Mouse (Mus musculus): ENCODE results near the gene Bbs1.
A peak's percentile ranks its signal among the peaks of the same experiment; 100 is the strongest.
"Not testable (repeated sequence)": the region's sequence is repeated elsewhere in the genome, so short reads cannot be mapped to it uniquely, and the experiment has no call there.

Gene Bbs1

DNA sequence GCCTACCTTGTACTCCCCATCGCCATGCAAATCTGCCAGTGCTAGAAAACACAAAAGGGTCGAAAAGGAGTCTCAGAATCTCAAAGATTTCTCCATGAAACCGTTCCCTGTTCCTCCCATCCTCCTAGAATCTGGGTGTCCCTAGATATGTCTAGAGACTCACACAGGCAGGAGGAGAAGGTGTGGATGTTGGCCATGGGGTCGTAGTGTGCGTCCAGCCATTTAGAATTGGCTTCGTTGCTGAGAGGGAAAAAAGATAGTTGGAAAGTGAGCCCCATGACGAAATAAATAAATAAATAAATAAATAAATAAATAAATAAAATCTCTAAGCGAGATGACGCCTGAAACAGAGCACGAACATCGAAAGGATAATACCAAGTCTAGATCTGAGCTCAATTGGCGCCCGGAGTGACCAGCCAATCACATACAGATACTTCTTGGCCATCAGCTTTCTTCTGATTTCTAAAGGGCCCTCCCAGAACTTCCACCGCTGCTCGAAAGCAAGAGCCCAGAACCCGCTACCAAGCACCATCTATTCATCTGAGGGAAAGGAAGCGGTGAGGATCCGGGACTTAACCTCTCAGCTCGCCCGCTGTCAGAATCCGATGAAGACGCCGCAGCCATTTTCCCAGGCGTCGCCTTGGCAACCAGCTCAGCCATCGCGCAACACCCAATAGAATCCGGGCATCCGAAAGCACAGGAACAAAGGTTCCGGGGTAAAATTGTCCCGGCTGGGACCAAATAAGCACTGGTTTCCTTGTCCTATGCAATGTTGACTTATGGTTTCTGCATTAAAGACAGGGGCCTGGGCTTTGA, at the start of gene Bbs1:
Gene Bbs1, minus strand, starts transcription at position 650 of the 816 bp plus-strand sequence.
- DNase-seq (ENCODE audit: low read depth), result peak; percentile 66

GRCm38 (mm10) chr19:4948641-4949040, 42.2 kb upstream of the Bbs1 start:
- not testable (repeated sequence) for DNase-seq (ENCODE audit: low read depth)

- no peak for DNase-seq (ENCODE audit: low read depth)
Measured at GRCm38 (mm10) chr19:4945540-4945939, 39.1 kb upstream of the Bbs1 start.

- no peak for DNase-seq (ENCODE audit: low read depth)
Measured at GRCm38 (mm10) chr19:4943253-4943588, 36.8 kb upstream of the Bbs1 start.

GRCm38 (mm10) chr19:4942551-4943252, 36.3 kb upstream of the Bbs1 start, which contains the start of gene Peli3:
TSS of gene Peli3 (minus strand) at chr19:4943127.
- DNase-seq (ENCODE audit: low read depth), result no peak

DNA sequence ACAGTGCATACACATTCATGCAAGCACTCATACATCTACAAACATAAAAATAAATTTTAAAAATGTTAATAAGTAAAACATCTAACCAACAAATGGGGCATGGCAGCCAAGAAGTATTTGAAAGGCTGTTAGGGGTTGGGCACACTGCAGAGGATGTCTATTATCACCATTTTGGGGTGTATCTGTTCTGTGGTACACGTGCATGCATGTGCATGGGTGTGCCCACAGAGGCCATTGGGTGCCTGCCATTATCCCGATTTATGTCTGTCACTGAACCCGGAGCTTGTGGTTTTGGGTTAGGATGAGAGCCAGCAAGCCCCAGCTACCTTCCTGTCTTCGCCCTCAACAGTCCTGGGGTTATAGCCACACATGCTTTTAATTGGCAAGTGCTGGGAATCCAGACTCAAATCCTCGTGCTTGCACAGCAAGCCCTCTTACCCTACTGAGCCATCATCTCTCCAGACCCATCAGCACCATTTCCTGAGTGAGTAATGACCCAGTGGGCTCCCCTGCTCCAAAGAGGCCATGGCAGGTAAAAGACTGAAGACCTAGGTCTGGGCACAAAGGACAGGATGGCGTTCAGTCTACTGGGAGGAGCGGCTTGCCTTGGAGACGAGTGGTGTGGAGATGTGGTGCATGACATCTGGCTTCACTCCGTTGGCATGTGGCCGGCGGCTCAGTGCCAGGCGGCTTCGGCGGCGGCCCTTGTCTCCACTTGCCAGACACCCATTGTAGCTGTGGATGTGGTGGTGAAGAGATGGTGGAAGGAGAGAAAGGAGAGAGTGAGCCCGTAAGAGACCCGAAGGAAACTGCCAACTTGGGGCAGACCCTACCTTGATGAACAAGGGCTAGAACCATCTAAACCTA, 31.2 kb upstream of the Bbs1 start:
- no peak for DNase-seq (ENCODE audit: low read depth)

DNA sequence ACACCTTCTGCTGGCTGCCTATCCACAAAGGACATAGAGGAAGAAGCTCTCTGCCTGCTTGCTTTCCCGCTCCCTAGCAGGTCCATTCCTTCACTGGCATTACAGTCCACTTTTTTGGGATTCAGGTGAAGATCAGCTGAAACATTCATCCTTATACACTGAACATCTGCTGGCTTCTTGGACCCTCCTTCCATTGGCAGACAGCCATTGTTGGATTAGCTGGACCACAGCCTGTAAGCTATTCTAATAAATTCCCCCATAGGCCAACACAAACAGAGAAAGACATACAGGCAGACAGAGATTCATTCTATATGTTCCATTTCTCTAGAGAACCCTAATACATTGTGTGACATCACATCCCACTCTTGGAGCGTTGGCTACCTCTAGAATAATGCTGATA, 30.5 kb upstream of the Bbs1 start:
- no peak for DNase-seq (ENCODE audit: low read depth)

DNA sequence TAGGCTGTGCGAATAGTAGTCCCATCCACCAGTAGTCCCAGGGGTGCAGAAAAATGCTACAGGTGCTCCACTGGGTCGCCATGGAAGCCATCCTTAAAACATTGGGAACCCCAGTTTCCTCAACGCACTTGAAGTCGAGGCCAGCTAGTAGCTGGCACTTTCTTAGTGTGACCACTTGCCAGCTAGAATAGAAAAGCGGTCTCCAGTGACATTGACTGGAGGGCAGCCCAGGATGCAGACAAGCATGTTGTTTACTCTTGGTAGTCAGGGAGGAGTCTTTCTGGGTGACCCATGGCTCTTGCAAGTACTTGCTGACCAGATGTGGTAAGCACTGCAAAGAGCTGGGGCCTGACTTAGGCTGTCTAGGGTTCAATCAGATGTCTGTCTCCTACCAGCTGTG, 22.4 kb upstream of the Bbs1 start:
- no peak for DNase-seq (ENCODE audit: low read depth)

GRCm38 (mm10) chr19:4927904-4928531, 21.6 kb upstream of the Bbs1 start, which contains the start of gene Dpp3:
TSS of gene Dpp3 (minus strand) at chr19:4928287.
- peak; percentile 95 for DNase-seq (ENCODE audit: low read depth)

DNA sequence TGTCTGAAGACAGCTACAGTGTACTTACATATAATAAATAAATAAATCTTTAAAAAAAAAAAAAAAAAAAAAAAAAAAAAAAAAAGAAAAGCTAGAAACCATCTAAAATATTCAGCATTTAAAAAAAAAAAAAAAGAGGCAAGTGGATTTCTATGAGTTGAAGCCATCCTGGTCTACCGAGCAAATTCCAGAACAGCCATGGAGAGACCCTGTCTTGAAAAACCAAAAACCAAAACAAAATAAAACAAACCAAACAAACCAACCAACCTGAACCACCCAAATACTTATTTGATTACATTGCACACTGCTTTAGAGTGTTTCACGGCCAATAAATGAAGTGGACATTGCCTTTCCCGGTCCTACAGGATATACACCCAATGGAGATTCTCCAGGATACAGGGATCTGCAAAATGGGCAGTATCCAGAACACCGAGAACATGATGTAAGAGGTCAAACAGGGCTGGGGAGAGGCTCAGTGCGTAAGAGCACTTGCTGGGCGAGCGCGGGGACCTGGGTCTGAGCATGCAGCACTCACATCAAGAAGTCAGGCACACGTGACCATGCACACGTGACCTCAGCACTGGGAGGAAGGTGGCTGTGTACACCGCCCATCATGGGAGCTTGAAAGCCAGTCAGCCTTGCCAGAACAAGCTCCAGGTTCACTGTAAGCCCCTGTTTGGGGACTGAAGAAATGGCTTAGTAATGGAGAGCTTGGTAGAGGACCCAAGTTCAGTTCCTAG, 18.9 kb upstream of the Bbs1 start:
- no peak for DNase-seq (ENCODE audit: low read depth)

GRCm38 (mm10) chr19:4919652-4920051, 13.2 kb upstream of the Bbs1 start:
- DNase-seq (ENCODE audit: low read depth), result no peak

DNA sequence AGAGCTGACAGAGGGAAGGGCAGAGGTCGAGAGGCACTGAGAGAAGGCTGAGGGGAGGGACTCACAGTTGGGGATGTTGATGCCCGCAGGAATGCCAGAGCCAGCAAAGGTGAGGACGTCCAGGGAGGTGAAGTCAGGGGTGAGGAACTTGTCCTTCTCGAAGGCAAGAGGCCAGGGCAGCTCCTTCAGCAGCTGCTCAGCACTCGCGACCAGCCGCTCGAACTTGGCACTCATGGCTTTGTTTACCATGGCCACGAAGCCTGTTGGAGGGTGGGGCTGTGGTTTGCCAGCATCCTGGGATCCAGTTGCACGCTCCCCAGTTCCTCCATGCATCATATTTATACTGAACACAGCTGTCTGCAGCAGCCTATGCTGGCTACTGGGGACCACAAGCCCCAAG, 10.4 kb upstream of the Bbs1 start:
- no peak for DNase-seq (ENCODE audit: low read depth)

- DNase-seq (ENCODE audit: low read depth), result no peak
Measured at GRCm38 (mm10) chr19:4915924-4916603, 9.6 kb upstream of the Bbs1 start.

GRCm38 (mm10) chr19:4909376-4909775, 2.9 kb upstream of the Bbs1 start:
- DNase-seq (ENCODE audit: low read depth), result no peak

GRCm38 (mm10) chr19:4908107-4908506, 1.7 kb upstream of the Bbs1 start:
- DNase-seq (ENCODE audit: low read depth), result peak; percentile 43

- DNase-seq (ENCODE audit: low read depth), result no peak
Measured at GRCm38 (mm10) chr19:4899888-4900287, 6.5 kb downstream of the Bbs1 start.

GRCm38 (mm10) chr19:4898972-4899371, 7.5 kb downstream of the Bbs1 start:
- no peak for DNase-seq (ENCODE audit: low read depth)

- no peak for DNase-seq (ENCODE audit: low read depth)
Measured at GRCm38 (mm10) chr19:4896780-4897520, 9.5 kb downstream of the Bbs1 start.

DNA sequence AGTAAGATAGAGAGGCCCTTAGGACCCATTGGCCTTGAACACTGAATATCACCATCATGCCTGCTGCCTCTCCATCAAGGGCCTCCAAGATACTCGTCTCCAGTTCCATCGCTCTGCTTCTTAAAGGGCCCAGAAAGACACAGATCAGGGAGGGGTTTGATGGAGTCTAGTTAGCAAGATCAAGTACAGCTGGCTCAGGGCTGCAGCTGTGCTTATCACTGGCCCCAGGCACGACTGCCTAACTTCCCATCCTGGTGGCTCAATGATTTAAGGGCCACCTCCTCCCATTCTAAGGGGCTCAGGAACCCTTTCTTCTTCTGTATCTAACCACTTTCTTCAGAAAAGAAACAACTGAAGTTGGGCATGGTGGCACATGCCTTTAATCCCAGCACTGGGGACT, 14.6 kb downstream of the Bbs1 start:
- DNase-seq (ENCODE audit: low read depth), result no peak

- DNase-seq (ENCODE audit: low read depth), result no peak
Measured at GRCm38 (mm10) chr19:4889791-4890190, 16.6 kb downstream of the Bbs1 start.
